Mouse (Mus musculus): ENCODE measurements around the gene Gm4836. TPM values are rescaled to one million over a fixed set of nuclear protein-coding genes. Genes with fewer than 3 reads are reported as not detected.
"Not testable (repeated sequence)": the region's sequence is repeated elsewhere in the genome, so short reads cannot be mapped to it uniquely, and the experiment has no call there.

Gene Gm4836
- polyA plus RNA-seq (2017; shearing (Covaris generic)): not detected

DNA sequence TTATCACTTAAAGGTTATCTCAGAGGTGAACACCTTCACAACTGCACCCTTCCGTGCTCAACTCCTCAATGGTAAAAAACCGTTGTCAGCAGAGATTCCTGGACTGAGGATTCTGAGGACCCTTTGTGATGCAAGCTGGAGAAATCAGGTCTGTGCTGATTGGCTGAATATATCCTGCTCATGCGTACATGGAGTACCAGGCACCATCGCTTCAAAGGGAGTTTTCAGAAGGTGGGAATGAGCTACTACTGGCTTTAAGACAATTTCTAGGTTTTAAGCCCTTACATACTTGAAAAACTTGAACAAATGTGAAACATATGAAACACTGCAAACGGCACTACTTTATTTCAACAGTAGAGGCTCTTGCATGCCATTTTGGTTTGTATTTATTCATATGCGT is at the start of gene Gm4836:
Gene Gm4836, minus strand, starts transcription at position 101 of the 400 bp plus-strand sequence.
- not testable (repeated sequence) for ATAC-seq

Data from inflammation-experienced regulatory T-cells, adult 6 months (primary cell).